Mouse (Mus musculus) limb, embryonic 11.5 days (tissue): ENCODE results near the gene Cmc4. TPM values are rescaled to one million over a fixed set of nuclear protein-coding genes. Genes with fewer than 3 reads are reported as not detected.

ENCODE experiments used
- ATAC-seq: fragments of 200-750 bp; cut with Nextera tagmentation; 2 replicates; pipeline ENCODE4 v1.8.0; 2017; ENCODE audit warnings: low read depth; ENCODE audit not compliant: insufficient number of reproducible peaks, low FRiP score, low TSS enrichment
- DNase-seq: peaks from one replicate; pipeline ENCODE4 v3.0.0-alpha.2; 2015; ENCODE audit warnings: low spot score
- H3K27ac ChIP-seq: fragments of 300-500 bp; sonication (generic); replicated peaks from 2 replicates; pipeline ENCODE4 v1.5.1; 2014; ENCODE audit warnings: low read depth, mild to moderate bottlenecking, low read length
- H3K27me3 ChIP-seq: fragments of 300-500 bp; sonication (generic); 2 replicates; pipeline ENCODE4 v1.6.1; 2014; ENCODE audit warnings: mild to moderate bottlenecking, low read length, mixed read lengths; ENCODE audit not compliant: control insufficient read depth, insufficient read depth
- H3K36me3 ChIP-seq: fragments of 300-500 bp; sonication (generic); 2 replicates; pipeline ENCODE4 v1.6.1; 2014; ENCODE audit warnings: mild to moderate bottlenecking, low read length, moderate library complexity, mixed read lengths; ENCODE audit not compliant: control insufficient read depth, insufficient read depth
- H3K4me1 ChIP-seq: fragments of 300-500 bp; sonication (generic); 2 replicates; pipeline ENCODE4 v1.6.1; 2014; ENCODE audit warnings: low read length, mixed read lengths; ENCODE audit not compliant: control insufficient read depth, insufficient read depth
- H3K4me2 ChIP-seq: fragments of 300-500 bp; sonication (generic); 2 replicates; pipeline ENCODE4 v1.6.1; 2014; ENCODE audit warnings: low read depth, mild to moderate bottlenecking, moderate library complexity; ENCODE audit not compliant: severe bottlenecking
- H3K4me3 ChIP-seq: fragments of 300-500 bp; sonication (generic); 2 replicates; pipeline ENCODE4 v1.5.1; 2014; ENCODE audit warnings: low read depth, low read length
- H3K9ac ChIP-seq: fragments of 300-500 bp; sonication (generic); 2 replicates; pipeline ENCODE4 v1.6.1; 2014; ENCODE audit warnings: mild to moderate bottlenecking, low read length
- H3K9me3 ChIP-seq: fragments of 300-500 bp; sonication (generic); 2 replicates; pipeline ENCODE4 v1.6.1; 2016; ENCODE audit warnings: low read length; ENCODE audit not compliant: control insufficient read depth
- WGBS: fragments of 180-500 bp; shearing (Covaris S2); extraction: QIAGEN DNeasy Blood & Tissue Kit; methylation state at CpG from one replicate; pipeline ENCODE4 v1.1.7; 2014; 5-methylcytosine and 5-hydroxymethylcytosine counted together
- polyA plus RNA-seq: library from polyadenylated mRNA; unstranded; fragments of >200 nt; fragmentation: Nextera tagmentation; extraction: Ambion mirVana; gene quantifications from 2 replicates; pipeline ENCODE4 v1.2.1, GENCODE M21; 2014

The Cmc4 gene
- polyA plus RNA-seq, 1 experiment from 2014 or later: 16.3 TPM

DNA sequence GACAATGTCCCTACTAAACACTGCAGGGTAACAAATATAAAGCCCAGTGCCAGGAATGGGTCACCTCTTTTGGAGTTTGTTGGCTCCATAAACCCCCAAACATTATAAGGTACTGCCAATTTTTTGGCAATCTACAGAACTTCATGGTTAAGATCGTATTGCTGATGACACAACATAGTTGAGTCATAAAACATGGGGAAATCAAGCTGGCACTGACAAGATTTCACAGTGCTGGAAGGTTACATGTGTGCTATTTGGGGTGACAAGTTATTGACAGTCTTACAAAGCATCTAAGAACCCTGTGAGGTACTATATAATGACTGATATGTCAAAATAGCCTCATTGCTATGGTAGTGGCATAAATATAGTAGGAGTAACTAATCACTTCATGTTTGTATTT lies 35.2 kb downstream of the Cmc4 start:
- H3K9ac ChIP-seq: no peak overlapping the region
- no peak overlapping the region for H3K4me2 ChIP-seq
- no peaks in the 10 kb centered on the region for H3K4me1 ChIP-seq
- H3K4me3 ChIP-seq: no peak overlapping the region
- WGBS: 85% methylated on average over 1 of the region's 1 CpGs
- no peaks in the 10 kb centered on the region for H3K27me3 ChIP-seq
- DNase-seq (no peak), ATAC-seq (no peak)
- no peak overlapping the region for H3K27ac ChIP-seq
- no peaks in the 10 kb centered on the region for H3K9me3 ChIP-seq
- no peaks in the 10 kb centered on the region for H3K36me3 ChIP-seq

- ATAC-seq (no peak), DNase-seq (no peak)
- H3K27ac ChIP-seq: no peak overlapping the region
- H3K27me3 ChIP-seq: no peaks in the 10 kb centered on the region
- no peak overlapping the region for H3K4me3 ChIP-seq
- no peaks in the 10 kb centered on the region for H3K36me3 ChIP-seq
- no peak overlapping the region for H3K9ac ChIP-seq
- H3K4me2 ChIP-seq: no peak overlapping the region
- no peaks in the 10 kb centered on the region for H3K9me3 ChIP-seq
- no peaks in the 10 kb centered on the region for H3K4me1 ChIP-seq
Measured at GRCm38 (mm10) chrX:75376815-75377214, 39.6 kb downstream of the Cmc4 start.

DNA sequence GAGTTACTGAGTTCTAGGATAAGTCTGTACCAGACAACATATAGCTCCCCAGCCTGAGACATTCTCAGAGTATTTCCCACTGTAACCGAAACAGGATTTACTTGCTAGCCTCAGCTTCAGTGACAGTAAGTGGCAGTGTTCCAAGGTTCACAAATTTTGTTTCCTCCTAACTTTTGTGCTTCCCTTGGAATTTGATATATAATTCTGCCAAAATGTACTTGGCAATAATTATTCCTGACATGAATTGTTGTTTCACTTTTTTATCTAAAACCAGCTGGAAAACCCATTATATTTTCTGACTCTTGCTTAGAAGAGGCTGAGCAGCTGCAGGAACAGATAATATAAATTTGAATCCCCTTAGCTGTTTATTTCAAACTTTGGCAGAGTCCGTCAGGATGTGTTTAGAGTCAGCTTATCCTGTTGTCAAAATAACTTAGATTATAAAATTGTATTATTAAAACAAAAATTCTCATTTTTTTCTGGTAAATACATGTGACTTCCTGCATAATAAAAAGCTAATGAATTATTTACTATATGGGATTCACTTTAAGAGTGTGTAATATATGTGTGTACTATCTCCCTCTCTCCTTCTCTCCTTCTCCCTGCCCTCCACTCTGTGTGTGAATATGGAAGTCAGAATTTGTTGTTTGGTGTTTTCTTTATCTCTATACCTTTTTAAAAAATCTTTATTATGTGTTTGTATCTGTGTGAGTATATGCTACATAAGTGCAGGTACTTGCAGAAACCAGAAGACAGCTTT lies 43.5 kb downstream of the Cmc4 start:
- DNase-seq (no peak), ATAC-seq (no peak)
- no peaks in the 10 kb centered on the region for H3K27me3 ChIP-seq
- H3K27ac ChIP-seq: no peak overlapping the region
- no peaks in the 10 kb centered on the region for H3K9me3 ChIP-seq
- H3K4me1 ChIP-seq: no peaks in the 10 kb centered on the region
- no peaks in the 10 kb centered on the region for H3K36me3 ChIP-seq
- 91% methylated on average over 2 of the region's 2 CpGs for WGBS
- H3K4me2 ChIP-seq: no peak overlapping the region
- H3K4me3 ChIP-seq: no peak overlapping the region
- no peak overlapping the region for H3K9ac ChIP-seq

DNA sequence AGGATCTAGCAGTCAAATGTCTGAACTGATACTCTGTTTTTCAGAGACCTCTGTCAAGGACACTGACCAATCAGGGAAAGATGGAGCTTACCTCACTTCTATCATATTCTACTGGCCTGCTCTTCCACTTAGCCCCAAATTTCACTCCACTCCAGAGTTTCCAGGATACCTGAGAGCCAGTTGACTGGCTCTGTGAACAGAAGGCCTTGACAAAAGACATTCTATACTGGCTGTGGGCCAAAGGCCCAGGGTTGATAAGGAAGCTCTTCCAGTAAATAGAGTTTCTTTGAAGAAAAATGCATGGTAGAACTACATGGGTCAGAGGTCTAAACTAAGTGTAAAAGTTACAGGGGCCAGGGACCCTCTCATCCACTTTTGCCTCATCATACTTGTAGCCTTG lies 46.2 kb downstream of the Cmc4 start:
- ATAC-seq (no peak), DNase-seq (no peak)
- no peak overlapping the region for H3K9ac ChIP-seq
- no peaks in the 10 kb centered on the region for H3K27me3 ChIP-seq
- no peaks in the 10 kb centered on the region for H3K4me1 ChIP-seq
- H3K4me2 ChIP-seq: no peak overlapping the region
- H3K4me3 ChIP-seq: no peak overlapping the region
- H3K27ac ChIP-seq: no peak overlapping the region
- H3K9me3 ChIP-seq: no peaks in the 10 kb centered on the region
- no peaks in the 10 kb centered on the region for H3K36me3 ChIP-seq

Other genes starting within 250 kb of the Cmc4 start
- 46.9 and 54.6 TPM in 2 replicates for gene Fundc2, start 34.2 kb downstream of the Cmc4 start, polyA plus RNA-seq
- gene F8, start 34.0 kb downstream of the Cmc4 start, polyA plus RNA-seq: 1.2 and 1.6 TPM in 2 replicates
- 10.2 and 12.3 TPM in 2 replicates for gene Mtcp1, start within 50 bp of the Cmc4 start, polyA plus RNA-seq
- gene Brcc3, start within 50 bp of the Cmc4 start, polyA plus RNA-seq: 72.7 and 74.8 TPM in 2 replicates
- gene Vbp1, start 97.7 kb upstream of the Cmc4 start, polyA plus RNA-seq: 163 and 169 TPM in 2 replicates
- gene Rab39b, start 161.6 kb upstream of the Cmc4 start, polyA plus RNA-seq: 3.9 and 4.8 TPM in 2 replicates